8 mouse cellular contexts compared by ENCODE assay signal in genomic region chr8:94838600-94838999, GRCm38 (mm10). TPM values are rescaled to one million over a fixed set of nuclear protein-coding genes. Genes with fewer than 3 reads are reported as not detected.
DNase-seq lines count a peak whose midpoint lies in the region; ATAC-seq and TF ChIP-seq lines count a peak whose summit lies in the region.

No protein-coding gene starts in this region.

- H3K36me3 ChIP-seq in limb, embryonic 11.5 days (ENCODE audit: control insufficient read depth, insufficient read depth, low read length): no peaks in the 10 kb centered on the region
- H3K36me3 ChIP-seq in midbrain, embryonic 10.5 days: no peaks in the 10 kb centered on the region
- H3K36me3 ChIP-seq in stomach, postnatal 0 days (ENCODE audit: control insufficient read depth, insufficient read depth, low read length): no peaks in the 10 kb centered on the region; the same call in 1 of the 2 replicates

- no peaks in the 10 kb centered on the region for H3K9me3 ChIP-seq in limb, embryonic 11.5 days (ENCODE audit: control insufficient read depth, low read length)
- H3K9me3 ChIP-seq in midbrain, embryonic 10.5 days (replicated peaks): no peaks in the 10 kb centered on the region
- H3K9me3 ChIP-seq in stomach, postnatal 0 days (ENCODE audit: control insufficient read depth, low read length): no peaks in the 10 kb centered on the region

- TF ChIP-seq POLR2A in cortical plate, adult 2 months (IDR thresholded peaks at IDR 0.05; ENCODE audit: extremely low read depth, insufficient read depth, low read length): peak; percentile 51; the same call in 1 of the 2 replicates

- H3K27ac ChIP-seq in cortical plate, adult 2 months (ENCODE audit: insufficient read depth, low read length): peak overlapping the region; percentile 98
- H3K27ac ChIP-seq in limb, embryonic 11.5 days (replicated peaks; ENCODE audit: low read depth, low read length): peak overlapping the region; percentile 65; the same call in 1 of the 2 replicates
- peak overlapping the region; percentile 91 for H3K27ac ChIP-seq in midbrain, embryonic 10.5 days (replicated peaks)
- H3K27ac ChIP-seq in stomach, postnatal 0 days (replicated peaks): peak overlapping the region; percentile 97

- peak; percentile 76 to 78 for DNase-seq in adrenal gland, adult 18-20 months (ENCODE audit: low spot score in 2 of 2)
- DNase-seq in gastrocnemius, postnatal 25 days: peak; percentile 80
- DNase-seq in induced T-regulatory cell, adult 2 months (ENCODE audit: low read depth): peak; percentile 80
- DNase-seq in limb, embryonic 11.5 days (ENCODE audit: low spot score): no peak
- DNase-seq in midbrain, embryonic 10.5 days (ENCODE audit: low spot score): no peak
- peak; percentile 79 for DNase-seq in stomach, postnatal 0 days (ENCODE audit: low spot score)

- no peaks in the 10 kb centered on the region for H3K27me3 ChIP-seq in limb, embryonic 11.5 days (ENCODE audit: control insufficient read depth, insufficient read depth, low read length)
- H3K27me3 ChIP-seq in midbrain, embryonic 10.5 days (ENCODE audit: low read depth, poor library complexity, severe bottlenecking): no peaks in the 10 kb centered on the region
- H3K27me3 ChIP-seq in stomach, postnatal 0 days (ENCODE audit: control insufficient read depth, insufficient read depth, low read length): no peaks in the 10 kb centered on the region

- under 1% methylated on average over 24 of the region's 24 CpGs for WGBS in limb, embryonic 11.5 days
- under 1% methylated on average over 24 of the region's 24 CpGs for WGBS in midbrain, embryonic 10.5 days
- WGBS in stomach, postnatal 0 days: 0% methylated on average over 24 of the region's 24 CpGs

- TF ChIP-seq EP300 in stomach, postnatal 0 days (optimal IDR thresholded peaks at IDR 0.05): no peak

- no peak for TF ChIP-seq CTCF in cortical plate, adult 2 months (IDR thresholded peaks at IDR 0.05; ENCODE audit: extremely low read depth, insufficient read depth, low read length)
- TF ChIP-seq CTCF in stomach, postnatal 0 days (IDR thresholded peaks at IDR 0.05; ENCODE audit: low read depth): no peak

- H3K4me1 ChIP-seq in cortical plate, adult 2 months (ENCODE audit: control insufficient read depth, insufficient read depth, low read length): peaks cover 7% of the 10 kb centered on the region
- H3K4me1 ChIP-seq in limb, embryonic 11.5 days (ENCODE audit: control insufficient read depth, insufficient read depth, low read length): peaks cover 5% of the 10 kb centered on the region; the same call in 1 of the 2 replicates
- peaks cover 21% of the 10 kb centered on the region for H3K4me1 ChIP-seq in midbrain, embryonic 10.5 days
- no peaks in the 10 kb centered on the region for H3K4me1 ChIP-seq in stomach, postnatal 0 days (replicated peaks; ENCODE audit: control insufficient read depth, insufficient read depth)

- H3K4me2 ChIP-seq in limb, embryonic 11.5 days (ENCODE audit: low read depth, severe bottlenecking): peak overlapping the region; percentile 76
- peak overlapping the region; percentile 82 for H3K4me2 ChIP-seq in stomach, postnatal 0 days (replicated peaks; ENCODE audit: low read depth)

- peak; percentile 57 for ATAC-seq in CD4-positive, CD25-positive, alpha-beta regulatory T cell, adult 4 months
- peak; percentile 22; the same call in 1 of the 2 replicates for ATAC-seq in limb, embryonic 11.5 days (ENCODE audit: insufficient number of reproducible peaks, low FRiP score, low TSS enrichment, low read depth)
- peak; percentile 63 for ATAC-seq in stomach, postnatal 0 days (ENCODE audit: low FRiP score, low TSS enrichment)

- peak overlapping the region; percentile 90 for H3K9ac ChIP-seq in limb, embryonic 11.5 days (ENCODE audit: low read length)
- peak overlapping the region; percentile 95 for H3K9ac ChIP-seq in stomach, postnatal 0 days (ENCODE audit: low read length)

- H3K4me3 ChIP-seq in cortical plate, adult 2 months (ENCODE audit: insufficient read depth, low read length): peak overlapping the region; percentile 95
- peak overlapping the region; percentile 92 for H3K4me3 ChIP-seq in limb, embryonic 11.5 days (ENCODE audit: low read depth, low read length)
- peak overlapping the region; percentile 82 for H3K4me3 ChIP-seq in midbrain, embryonic 10.5 days
- H3K4me3 ChIP-seq in stomach, postnatal 0 days (ENCODE audit: low read depth, low read length): peak overlapping the region; percentile 89

RNA-seq across cellular contexts. Expression of gene Ciapin1, which starts 0.4 kb away (rescaled TPM):
- 100 to 1,000 TPM in 1 of 2 experiments, 10 to 100 TPM in 1; 79.2 to 108 TPM for polyA plus RNA-seq in CD4-positive, CD25-positive, alpha-beta regulatory T cell, adult 4 months (2017; shearing (Covaris generic))
- total RNA-seq in adrenal gland, adult 18-20 months (2021): 100 to 1,000 TPM in 1 of 2 experiments, 10 to 100 TPM in 1; 85.5 to 102 TPM
- 38.2 and 39.1 TPM in 2 replicates for polyA plus RNA-seq in cortical plate, adult 2 months (2012; rRNA removed)
- 10 to 100 TPM; 38.4 to 45.3 TPM for total RNA-seq in gastrocnemius, postnatal 25 days (2021)
- 129 and 131 TPM in 2 replicates for polyA plus RNA-seq in limb, embryonic 11.5 days (2014; fragmentation: Nextera tagmentation; extraction: Ambion mirVana)
- polyA plus RNA-seq in midbrain, embryonic 10.5 days (2016; fragmentation: Nextera tagmentation; extraction: Ambion mirVana): 185 and 201 TPM in 2 replicates
- polyA plus RNA-seq in stomach, postnatal 0 days (2015; fragmentation: Nextera tagmentation; extraction: Ambion mirVana): 58.8 and 61.7 TPM in 2 replicates

RNA-seq across cellular contexts. Expression of gene Coq9, which starts 0.5 kb away (rescaled TPM):
- 10 to 100 TPM; 45.6 to 67.5 TPM for polyA plus RNA-seq in CD4-positive, CD25-positive, alpha-beta regulatory T cell, adult 4 months (2017; shearing (Covaris generic))
- 100 to 1,000 TPM; 178 to 203 TPM for total RNA-seq in adrenal gland, adult 18-20 months (2021)
- 103 and 110 TPM in 2 replicates for polyA plus RNA-seq in cortical plate, adult 2 months (2012; rRNA removed)
- 100 to 1,000 TPM; 376 to 381 TPM for total RNA-seq in gastrocnemius, postnatal 25 days (2021)
- 63.5 and 64.0 TPM in 2 replicates for polyA plus RNA-seq in limb, embryonic 11.5 days (2014; fragmentation: Nextera tagmentation; extraction: Ambion mirVana)
- 50.4 and 52.6 TPM in 2 replicates for polyA plus RNA-seq in midbrain, embryonic 10.5 days (2016; fragmentation: Nextera tagmentation; extraction: Ambion mirVana)
- polyA plus RNA-seq in stomach, postnatal 0 days (2015; fragmentation: Nextera tagmentation; extraction: Ambion mirVana): 62.3 and 66.7 TPM in 2 replicates

RNA-seq across cellular contexts. Expression of gene Polr2c, which starts 18.6 kb away (rescaled TPM):
- polyA plus RNA-seq in CD4-positive, CD25-positive, alpha-beta regulatory T cell, adult 4 months (2017; shearing (Covaris generic)): 100 to 1,000 TPM in 1 of 2 experiments, 10 to 100 TPM in 1; 87.2 to 106 TPM
- 10 to 100 TPM; 61.9 to 65.1 TPM for total RNA-seq in adrenal gland, adult 18-20 months (2021)
- polyA plus RNA-seq in cortical plate, adult 2 months (2012; rRNA removed): 108 and 117 TPM in 2 replicates
- 10 to 100 TPM; 42.9 to 44.1 TPM for total RNA-seq in gastrocnemius, postnatal 25 days (2021)
- polyA plus RNA-seq in limb, embryonic 11.5 days (2014; fragmentation: Nextera tagmentation; extraction: Ambion mirVana): 178 and 189 TPM in 2 replicates
- polyA plus RNA-seq in midbrain, embryonic 10.5 days (2016; fragmentation: Nextera tagmentation; extraction: Ambion mirVana): 163 and 176 TPM in 2 replicates
- 70.4 and 72.7 TPM in 2 replicates for polyA plus RNA-seq in stomach, postnatal 0 days (2015; fragmentation: Nextera tagmentation; extraction: Ambion mirVana)

RNA-seq across cellular contexts. Expression of gene Ccl17, which starts 28.3 kb away (rescaled TPM):
- polyA plus RNA-seq in CD4-positive, CD25-positive, alpha-beta regulatory T cell, adult 4 months (2017; shearing (Covaris generic)): not detected
- 1 to 10 TPM; 1.4 to 1.8 TPM for total RNA-seq in adrenal gland, adult 18-20 months (2021)
- 4.4 TPM in 2 replicates for polyA plus RNA-seq in cortical plate, adult 2 months (2012; rRNA removed)
- total RNA-seq in gastrocnemius, postnatal 25 days (2021): not detected
- polyA plus RNA-seq in limb, embryonic 11.5 days (2014; fragmentation: Nextera tagmentation; extraction: Ambion mirVana): not detected in 2 replicates
- not detected in 2 replicates for polyA plus RNA-seq in midbrain, embryonic 10.5 days (2016; fragmentation: Nextera tagmentation; extraction: Ambion mirVana)
- polyA plus RNA-seq in stomach, postnatal 0 days (2015; fragmentation: Nextera tagmentation; extraction: Ambion mirVana): 0.42 and 0.55 TPM in 2 replicates

RNA-seq across cellular contexts. Expression of gene Dok4, which starts 37.5 kb away (rescaled TPM):
- 1 to 10 TPM in 1 of 2 experiments, under 1 TPM in 1; 0.92 to 1.1 TPM for polyA plus RNA-seq in CD4-positive, CD25-positive, alpha-beta regulatory T cell, adult 4 months (2017; shearing (Covaris generic))
- 1 to 10 TPM; 7.7 to 9.8 TPM for total RNA-seq in adrenal gland, adult 18-20 months (2021)
- 15.1 and 15.9 TPM in 2 replicates for polyA plus RNA-seq in cortical plate, adult 2 months (2012; rRNA removed)
- total RNA-seq in gastrocnemius, postnatal 25 days (2021): 1 to 10 TPM; 4.7 to 5.1 TPM
- polyA plus RNA-seq in limb, embryonic 11.5 days (2014; fragmentation: Nextera tagmentation; extraction: Ambion mirVana): 14.6 and 16.4 TPM in 2 replicates
- 11.3 and 14.5 TPM in 2 replicates for polyA plus RNA-seq in midbrain, embryonic 10.5 days (2016; fragmentation: Nextera tagmentation; extraction: Ambion mirVana)
- polyA plus RNA-seq in stomach, postnatal 0 days (2015; fragmentation: Nextera tagmentation; extraction: Ambion mirVana): 19.3 and 20.5 TPM in 2 replicates

Comparison
In these comparisons a context has a peak if more than half of its experiments do, and no peak if none do; other contexts are left out.
1. DNase-seq: peak in adrenal gland, adult 18-20 months (2 of 2), gastrocnemius, postnatal 25 days (single experiment), induced T-regulatory cell, adult 2 months (single experiment) and stomach, postnatal 0 days (single experiment); none in limb, embryonic 11.5 days (single experiment) and midbrain, embryonic 10.5 days (single experiment).
2. Peak in every context shown above with its lines, with median percentiles within 50 percentile points of each other: ATAC-seq, H3K27ac ChIP-seq and H3K4me3 ChIP-seq.